Mouse (Mus musculus): Measurements from ENCODE around the gene Cfap43. TPM values are rescaled to one million over a fixed set of nuclear protein-coding genes. Genes with fewer than 3 reads are reported as not detected.

Gene Cfap43
- polyA plus RNA-seq (2012; rRNA removed): 0.20 TPM in 1 of 2 replicates, not detected in the other

DNA sequence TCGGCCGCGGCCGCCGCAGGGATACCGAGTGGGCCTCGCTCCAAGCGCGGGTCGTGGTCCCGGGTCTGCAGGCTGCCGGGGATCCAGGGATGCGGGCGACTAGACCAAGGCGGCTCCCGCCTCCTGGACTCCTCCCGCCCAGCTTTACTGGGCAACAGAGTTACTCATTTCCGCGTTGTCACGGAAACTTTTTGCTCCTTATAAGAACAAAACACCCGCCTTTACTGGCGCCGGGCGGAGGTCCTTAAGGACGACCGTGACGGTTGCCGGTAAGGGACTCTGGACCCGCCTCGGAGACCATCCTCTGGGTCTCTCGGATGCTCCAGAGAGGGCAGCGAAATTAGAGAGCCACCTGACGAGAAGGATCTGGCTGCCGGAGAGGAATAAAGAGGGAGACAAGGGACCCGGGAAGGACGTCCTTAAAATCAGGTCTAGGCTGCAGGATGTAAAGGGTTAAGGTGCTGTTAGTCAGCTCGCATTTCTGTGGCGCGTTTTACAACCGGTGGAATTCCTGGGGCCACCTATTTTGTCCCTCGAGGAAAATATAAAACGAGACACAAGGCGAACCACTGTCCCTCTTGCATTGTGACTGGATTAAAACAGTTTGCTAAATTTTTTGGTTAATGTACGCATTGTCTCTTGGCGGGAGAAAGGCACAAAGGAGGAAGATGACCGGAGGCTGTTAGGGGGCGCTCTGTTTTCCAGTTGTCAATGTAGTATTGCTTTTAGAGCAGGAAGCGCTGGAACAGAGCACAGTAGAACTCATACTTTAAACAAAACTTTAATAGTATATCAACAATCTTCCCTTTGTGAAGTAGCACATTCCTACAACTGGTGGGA is at the start of gene Cfap43, which contains the start of gene Itprip:
Gene Cfap43, minus strand, starts transcription at position 162 of the 840 bp plus-strand sequence.
Gene Itprip, minus strand, starts transcription at position 174 of the 840 bp plus-strand sequence.

DNA sequence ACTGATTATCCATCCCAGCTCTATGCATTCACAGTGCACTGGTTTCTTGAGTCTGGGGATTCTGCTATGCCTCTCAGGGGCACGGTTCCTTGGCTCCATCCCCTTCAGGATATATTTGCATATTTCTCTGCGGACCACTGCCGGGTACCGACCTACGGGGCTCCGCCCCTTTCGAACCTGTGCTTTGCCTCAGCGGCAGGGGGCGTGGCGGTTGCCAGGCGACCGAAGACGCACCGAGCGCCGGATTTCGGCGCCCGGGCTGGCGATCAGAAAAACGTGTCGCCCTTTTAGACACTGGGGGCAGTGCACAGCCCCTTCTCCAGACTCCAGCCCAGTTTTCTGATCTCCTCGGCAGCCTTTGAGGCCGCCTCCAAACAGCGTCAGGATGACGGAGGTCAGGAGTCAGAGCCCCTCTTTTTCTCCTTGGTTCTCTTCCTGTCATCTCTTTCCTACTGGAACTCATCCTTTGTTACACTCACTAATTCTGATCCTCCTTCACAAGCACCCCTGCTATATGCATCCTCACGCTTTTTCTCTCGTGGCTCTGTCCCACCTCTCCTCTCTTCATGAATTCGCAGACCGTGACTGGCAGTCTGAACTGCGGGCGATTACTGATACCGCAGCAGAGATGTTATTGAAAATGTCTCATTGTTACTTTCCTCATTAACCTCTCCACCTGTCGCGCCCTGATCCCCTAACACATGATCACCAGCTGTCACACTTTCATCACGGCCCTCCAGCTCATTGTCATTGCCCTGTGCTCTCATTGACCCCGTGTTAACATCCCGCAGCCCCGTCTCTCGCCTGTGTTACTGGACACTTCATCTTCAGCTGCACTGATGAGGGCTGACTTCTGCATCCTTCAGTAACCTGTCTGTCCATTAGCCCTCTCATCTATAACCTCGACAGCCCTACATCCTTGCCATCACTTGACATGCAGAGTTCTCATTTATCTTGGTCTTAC is 18.6 kb upstream of the Cfap43 start, which contains the start of gene Cfap58:
Gene Cfap58, plus strand, starts transcription at position 233 of the 964 bp plus-strand sequence.

DNA sequence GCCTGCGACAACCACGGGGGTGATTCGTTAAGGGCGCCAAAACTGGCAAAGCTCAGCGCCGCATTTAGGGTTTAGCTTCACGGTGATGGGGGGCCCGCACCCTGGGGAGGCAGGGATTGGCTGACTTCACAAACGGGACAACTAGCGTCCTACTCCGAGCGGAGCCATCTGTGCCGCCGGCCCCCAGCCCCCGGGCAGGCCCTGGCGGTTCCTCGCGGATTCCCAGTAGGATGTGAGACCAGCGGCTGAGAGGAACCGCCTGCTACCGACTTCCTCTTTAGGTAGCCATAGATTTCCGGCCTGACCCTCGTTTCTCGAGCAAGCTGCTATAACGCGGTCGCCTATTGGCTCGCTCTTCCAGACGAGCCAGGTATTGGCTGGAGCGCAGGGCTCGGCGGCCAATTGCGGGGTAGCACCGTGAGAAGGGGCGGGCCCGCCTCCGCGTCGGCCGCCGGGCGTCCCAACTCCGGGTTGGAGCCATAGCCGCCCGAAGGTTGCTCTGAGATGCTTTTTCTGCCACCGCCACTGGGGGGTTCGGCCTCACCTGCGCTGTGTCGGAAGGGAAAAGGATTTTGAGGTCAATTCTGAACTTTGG is 53.6 kb downstream of the Cfap43 start, which contains the start of gene Gsto2:
Gene Gsto2, plus strand, starts transcription at position 182 of the 595 bp plus-strand sequence.

DNA sequence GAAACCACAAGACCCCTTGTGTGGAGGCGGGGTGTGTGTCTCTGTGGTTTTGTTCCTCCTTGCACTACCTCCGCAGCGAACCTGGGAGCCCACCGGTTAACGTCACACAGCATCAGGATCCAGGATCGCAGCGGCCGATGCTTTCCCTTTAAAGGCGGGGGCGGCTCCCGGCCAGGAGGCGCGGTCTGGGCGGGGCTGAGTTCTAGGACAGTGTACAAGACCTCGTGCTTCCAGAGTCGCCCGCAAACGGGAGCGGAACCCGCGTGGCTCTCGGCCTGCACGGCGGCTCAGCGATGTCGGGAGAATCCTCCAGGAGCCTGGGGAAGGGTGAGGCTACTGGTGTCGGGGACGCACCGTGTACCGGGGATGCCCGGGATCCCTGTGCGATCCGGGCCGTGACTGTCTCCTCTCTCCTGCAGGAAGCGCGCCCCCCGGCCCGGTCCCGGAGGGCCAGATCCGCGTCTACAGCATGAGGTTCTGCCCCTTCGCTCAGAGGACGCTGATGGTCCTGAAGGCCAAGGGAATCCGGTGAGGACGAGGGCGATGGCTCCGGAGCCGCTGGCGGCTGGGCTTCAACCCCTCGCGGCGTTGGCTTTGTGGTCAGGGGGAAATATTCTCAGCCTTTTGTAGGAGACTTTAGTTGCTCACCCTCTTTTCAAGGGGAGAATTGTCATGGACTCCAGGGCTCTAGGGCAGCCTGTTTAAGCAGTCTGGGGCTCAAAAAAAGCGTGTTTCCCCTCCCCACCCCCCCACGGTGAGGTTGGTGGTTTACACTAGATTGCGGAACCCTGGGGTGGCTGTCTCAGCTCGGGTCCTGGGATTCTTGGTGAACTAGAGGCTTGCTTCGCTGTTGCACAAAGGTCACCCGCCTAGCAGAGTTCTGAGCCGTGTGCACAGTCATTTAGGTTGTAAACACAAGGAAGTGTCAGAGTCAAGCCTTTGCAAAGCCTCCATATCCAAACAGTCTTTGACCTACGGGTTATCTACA is 64.0 kb downstream of the Cfap43 start, which contains the start of gene Gsto1:
Gene Gsto1, plus strand, starts transcription at position 175 of the 988 bp plus-strand sequence.

DNA sequence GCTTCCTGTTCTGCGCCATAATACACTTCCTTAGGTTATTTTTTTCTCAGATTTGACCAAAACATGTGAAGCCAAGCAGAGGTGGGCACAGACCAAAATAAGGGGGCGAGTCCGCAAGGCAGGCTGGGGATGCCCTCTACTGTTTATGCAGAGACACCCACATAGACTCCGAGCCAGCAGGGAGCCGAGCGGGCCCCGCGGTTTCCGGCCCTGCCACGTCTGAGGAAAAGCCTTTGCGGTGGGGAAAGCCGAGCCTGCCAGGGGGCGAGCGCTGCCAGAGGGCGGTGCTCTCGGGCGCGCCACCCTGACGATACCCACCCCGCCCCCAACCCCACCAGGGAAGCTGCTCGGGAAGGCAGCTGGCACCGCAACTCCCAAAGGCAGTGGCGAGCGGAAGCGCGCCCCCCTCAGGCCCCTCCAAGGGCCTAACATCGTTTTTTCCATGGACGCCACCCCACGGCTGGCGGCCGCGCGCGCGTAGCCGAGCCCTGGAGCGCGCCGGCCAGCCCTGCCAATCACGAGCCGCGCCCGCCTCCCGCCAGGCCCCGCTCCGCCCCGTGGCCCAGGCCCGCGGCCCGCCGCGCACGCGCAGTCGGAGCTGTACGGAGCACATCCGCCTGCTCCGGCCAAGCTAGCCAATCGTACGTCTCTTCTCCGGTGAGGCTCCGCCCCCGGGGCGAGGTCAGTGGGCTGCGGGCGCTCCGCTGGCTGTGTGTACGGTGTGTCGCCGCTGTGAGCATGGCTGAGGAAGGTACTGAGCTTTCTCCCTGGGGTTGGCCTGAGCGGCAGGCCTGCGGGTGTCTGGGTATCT is 187.8 kb downstream of the Cfap43 start, which contains the start of gene Sfr1:
Gene Sfr1, plus strand, starts transcription at position 612 of the 811 bp plus-strand sequence.

DNA sequence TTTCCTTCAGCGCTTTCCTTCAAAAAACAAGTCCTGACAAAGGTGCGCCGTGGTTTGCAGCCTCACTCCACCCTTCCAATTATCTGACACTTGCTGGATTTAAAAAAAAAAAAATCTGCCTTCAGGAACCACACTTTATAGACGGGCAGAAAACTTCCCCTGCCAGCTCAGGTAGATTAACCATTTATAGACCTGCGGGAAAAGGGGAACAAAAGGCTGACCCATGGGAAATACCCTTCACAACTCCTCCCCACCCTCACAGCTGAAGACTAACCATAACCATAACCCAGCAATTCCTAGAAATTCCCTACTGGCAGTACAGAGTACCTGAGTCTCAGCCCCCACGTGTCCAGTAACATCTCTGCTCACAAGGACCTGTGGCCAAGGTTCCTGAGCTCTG is 227.1 kb downstream of the Cfap43 start, which contains the start of gene Col17a1:
Gene Col17a1, minus strand, starts transcription at position 101 of the 400 bp plus-strand sequence.

Other genes with a start within 250 kb of the Cfap43 start
- gene Col17a1, start 227.2 kb downstream of the Cfap43 start, polyA plus RNA-seq (2012; rRNA removed): 0.27 and 0.76 TPM in 2 replicates
- 21.7 and 22.4 TPM in 2 replicates for gene Sfr1, start 187.6 kb downstream of the Cfap43 start, polyA plus RNA-seq (2012; rRNA removed)
- gene Gsto1, start 64.3 kb downstream of the Cfap43 start, polyA plus RNA-seq (2012; rRNA removed): 286 and 309 TPM in 2 replicates
- gene Gsto2, start 53.8 kb downstream of the Cfap43 start, polyA plus RNA-seq (2012; rRNA removed): 0.10 and 0.84 TPM in 2 replicates
- gene Itprip, start within 50 bp of the Cfap43 start, polyA plus RNA-seq (2012; rRNA removed): 3.3 and 3.5 TPM in 2 replicates
- gene Cfap58, start 18.4 kb upstream of the Cfap43 start, polyA plus RNA-seq (2012; rRNA removed): not detected in 2 replicates

All from colon, adult 2 months (tissue).